Mouse (Mus musculus) inflammation-experienced regulatory T-cells (primary cell): ENCODE results near the gene Gpatch1. TPM values are rescaled to one million over a fixed set of nuclear protein-coding genes. Genes with fewer than 3 reads are reported as not detected.

ENCODE experiments used
- polyA plus RNA-seq, 2 experiments: library from polyadenylated mRNA; unstranded; fragments of 100-300 nt; shearing (Covaris generic); gene quantifications; one replicate each; pipeline ENCODE4 v1.2.1; 2017

The Gpatch1 gene
- polyA plus RNA-seq: 10 to 100 TPM; 20.4 to 21.6 TPM

DNA sequence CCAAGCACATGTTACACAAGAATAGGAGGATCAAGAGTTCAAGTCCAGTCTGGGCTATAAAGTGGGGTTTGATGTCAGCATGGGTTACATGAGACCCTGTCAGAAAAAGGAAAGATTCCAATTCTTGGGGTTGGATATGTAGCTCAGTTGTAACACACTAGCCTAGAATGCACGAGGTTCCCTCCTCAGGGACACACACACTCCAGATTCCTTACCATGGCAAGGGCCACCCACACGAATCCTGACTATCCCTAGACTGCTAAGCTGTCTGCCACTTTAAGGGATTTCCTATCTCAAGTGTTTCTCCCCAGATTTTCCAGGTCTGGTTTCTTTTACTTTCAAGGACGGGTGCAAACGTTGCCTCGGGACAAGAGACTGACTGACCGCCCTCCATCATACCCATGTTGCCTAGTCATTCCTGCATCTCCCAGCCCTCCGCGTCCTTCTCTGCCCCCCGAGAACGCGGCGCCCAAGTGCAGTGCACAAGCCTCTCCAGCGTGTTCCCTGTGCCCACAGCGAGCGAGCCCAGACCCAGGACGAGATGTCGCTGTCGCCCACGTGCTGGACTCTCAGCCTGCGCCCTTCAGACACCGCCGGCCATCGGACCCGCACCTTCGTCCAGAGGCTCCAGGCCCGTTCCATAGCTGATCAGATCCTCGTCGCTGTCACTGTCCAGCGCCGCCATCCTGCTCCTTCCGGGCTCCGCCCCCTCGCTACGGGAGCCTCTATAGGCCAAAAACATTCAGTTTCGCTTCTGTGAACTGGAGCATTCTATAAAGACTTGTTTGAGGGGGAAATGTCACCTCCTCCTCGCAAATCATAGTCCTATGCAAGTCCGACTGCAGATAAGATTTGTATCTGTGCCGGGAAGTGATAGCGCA is at the start of gene Gpatch1:
TSS of gene Gpatch1 (minus strand) at position 712 of the 881 bp plus-strand sequence.

DNA sequence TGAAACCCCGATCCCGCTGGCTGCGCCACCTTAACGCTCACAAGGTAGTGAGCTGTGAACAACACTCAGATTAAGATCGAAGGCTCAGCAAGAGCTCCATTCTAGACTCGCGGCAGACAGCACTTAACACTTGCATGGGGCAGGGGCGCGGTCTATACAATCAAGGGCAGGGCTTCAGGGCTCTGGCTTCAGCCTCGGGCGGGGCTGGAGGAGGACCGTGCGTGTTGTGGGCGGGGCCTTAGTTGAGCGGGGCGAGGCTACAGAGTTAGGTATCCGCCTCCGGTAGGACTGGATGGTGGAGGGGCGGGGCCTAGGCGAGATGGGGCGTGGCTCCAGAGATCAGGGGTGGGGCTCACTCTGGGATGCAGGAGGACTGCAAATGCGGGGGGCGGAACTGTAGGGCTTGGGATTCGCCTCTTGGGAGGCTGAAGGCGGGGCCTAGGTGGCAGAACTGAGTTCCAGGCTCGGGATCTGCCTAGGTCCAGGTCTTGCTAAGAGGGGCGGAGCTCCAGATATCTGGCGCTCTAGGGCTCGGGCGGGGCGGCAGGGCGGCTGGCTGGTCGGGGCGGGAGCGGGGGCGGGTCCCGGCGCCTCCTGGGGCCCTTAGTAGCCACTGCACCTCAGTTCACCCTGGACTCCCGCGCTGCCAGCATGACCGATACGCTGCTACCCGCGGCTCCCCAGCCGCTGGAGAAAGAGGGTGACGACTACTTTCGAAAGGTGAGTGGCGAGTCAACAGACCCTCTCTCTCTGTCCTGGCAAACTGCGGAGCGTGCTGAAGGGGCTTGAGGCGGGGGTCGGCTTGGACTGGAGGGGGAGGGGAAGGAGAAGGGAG is 15.7 kb upstream of the Gpatch1 start, which contains the start of gene Rhpn2:
TSS of gene Rhpn2 (plus strand) at position 479 of the 835 bp plus-strand sequence.

Other genes starting within 250 kb of the Gpatch1 start
- 1 to 10 TPM in 1 of 2 experiments, under 1 TPM in 1; 0.38 to 6.2 TPM for gene Cebpa, start 199.1 kb downstream of the Gpatch1 start, polyA plus RNA-seq
- gene Slc7a10, start 132.1 kb downstream of the Gpatch1 start, polyA plus RNA-seq: 10 to 100 TPM in 1 of 2 experiments, not detected in 1; 26.5 TPM
- gene Lrp3, start 102.9 kb downstream of the Gpatch1 start, polyA plus RNA-seq: 1 to 10 TPM in 1 of 2 experiments, not detected in 1; 7.6 TPM
- gene Rhpn2, start 15.7 kb upstream of the Gpatch1 start, polyA plus RNA-seq: under 1 TPM; 0.66 to 0.95 TPM
- 10 to 100 TPM; 23.8 to 28.5 TPM for gene Faap24, start 78.4 kb upstream of the Gpatch1 start, polyA plus RNA-seq
- gene Cep89, start 78.6 kb upstream of the Gpatch1 start, polyA plus RNA-seq: 10 to 100 TPM; 14.2 to 14.9 TPM
- not detected for gene Slc7a9, start 130.4 kb upstream of the Gpatch1 start, polyA plus RNA-seq
- gene Tdrd12, start 219.3 kb upstream of the Gpatch1 start, polyA plus RNA-seq: under 1 TPM; 0.14 to 0.27 TPM
- gene Nudt19, start 237.9 kb upstream of the Gpatch1 start, polyA plus RNA-seq: 10 to 100 TPM; 56.4 to 67.1 TPM